Mouse (Mus musculus): ENCODE measurements around the gene Defb18.
"Not testable (repeated sequence)": the region's sequence is repeated elsewhere in the genome, so short reads cannot be mapped to it uniquely, and the experiment has no call there.

GRCm38 (mm10) chr1:18245801-18246580, 8.7 kb upstream of the Defb18 start:
- TF ChIP-seq CTCF (IDR thresholded peaks at IDR 0.05; ENCODE audit: borderline replicate concordance, insufficient read depth, low read depth, low read length); POLR2A (IDR thresholded peaks at IDR 0.05; ENCODE audit: borderline replicate concordance, insufficient read depth, low read length): not testable (repeated sequence)
